Mouse (Mus musculus) bone marrow macrophage, adult 2 months (primary cell): ENCODE results near the gene Stac2. TPM values are rescaled to one million over a fixed set of nuclear protein-coding genes. Genes with fewer than 3 reads are reported as not detected.

ENCODE experiments used
- H3K27ac ChIP-seq: 2 replicates; pipeline ENCODE4 v1.5.1; 2012; ENCODE audit warnings: low read depth, low read length; ENCODE audit not compliant: insufficient read depth
- H3K4me1 ChIP-seq: 2 replicates; pipeline ENCODE4 v1.6.1; 2012; ENCODE audit warnings: low read length; ENCODE audit not compliant: control insufficient read depth, insufficient read depth
- H3K4me3 ChIP-seq: 2 replicates; pipeline ENCODE4 v1.5.1; 2012; ENCODE audit warnings: mild to moderate bottlenecking, low read length, moderate library complexity; ENCODE audit not compliant: insufficient read depth
- CTCF ChIP-seq: IDR thresholded peaks from 2 replicates; pipeline ENCODE4 v1.5.1; 2012; ENCODE audit warnings: low read depth, mild to moderate bottlenecking, low read length, moderate library complexity
- POLR2A ChIP-seq: IDR thresholded peaks from 2 replicates; pipeline ENCODE4 v1.6.1; 2012; ENCODE audit warnings: mild to moderate bottlenecking, low read depth, low read length, borderline replicate concordance
- polyA plus RNA-seq: library from polyadenylated mRNA; stranded (reverse); fragments of >200 nt; gene quantifications from 2 replicates; pipeline ENCODE4 v1.2.4, GENCODE M21; 2012; ENCODE audit not compliant: missing spikeins, insufficient read depth, insufficient read length

The Stac2 gene
- polyA plus RNA-seq, 1 experiment: 4.3 TPM

DNA sequence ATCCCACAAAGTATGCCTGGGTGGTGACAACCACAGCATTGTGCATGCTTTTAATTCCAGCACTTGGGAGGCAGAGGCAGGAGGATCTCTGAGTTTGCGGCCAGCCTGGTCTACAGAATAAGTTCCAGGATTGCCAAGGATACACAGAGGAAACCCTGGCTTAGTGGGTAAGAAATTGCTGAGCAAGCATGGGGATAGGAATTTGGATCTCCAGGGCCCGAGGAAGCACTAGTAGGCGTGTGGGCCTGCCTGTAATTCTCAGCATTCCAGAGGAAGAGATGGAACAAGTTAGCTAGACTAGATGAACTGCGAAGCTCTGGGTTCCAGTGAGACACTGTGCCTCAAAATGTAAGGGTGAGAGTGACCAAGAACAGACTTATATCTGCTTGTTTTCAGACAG is 20.2 kb upstream of the Stac2 start:
- no peak overlapping the region for H3K4me3 ChIP-seq
- TF ChIP-seq POLR2A (no peak), CTCF (no peak)
- H3K27ac ChIP-seq: no peak overlapping the region
- H3K4me1 ChIP-seq: no peaks in the 10 kb centered on the region

DNA sequence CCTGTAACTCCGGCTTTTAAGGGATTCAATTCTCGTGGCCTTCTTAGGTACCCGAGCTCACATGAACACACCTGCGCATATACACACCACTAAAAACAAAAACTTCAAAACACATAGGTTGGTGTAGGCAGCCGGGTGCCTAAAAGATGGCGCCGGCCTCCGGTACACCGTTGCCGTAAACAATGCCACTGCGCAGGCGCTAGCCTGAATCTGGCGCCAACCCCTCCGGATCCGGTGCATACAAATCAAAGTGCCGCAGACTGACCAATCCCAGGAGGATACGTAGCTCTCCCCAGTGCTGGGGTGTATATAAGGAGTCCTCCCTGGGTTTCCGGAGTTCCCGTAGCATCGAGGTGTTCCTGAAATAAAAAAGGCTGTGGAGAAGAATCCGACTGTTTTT is 14.0 kb upstream of the Stac2 start:
- TF ChIP-seq CTCF (no peak), POLR2A (no peak)
- H3K27ac ChIP-seq: no peak overlapping the region
- no peak overlapping the region for H3K4me3 ChIP-seq
- H3K4me1 ChIP-seq: peaks cover 5% of the 10 kb centered on the region

DNA sequence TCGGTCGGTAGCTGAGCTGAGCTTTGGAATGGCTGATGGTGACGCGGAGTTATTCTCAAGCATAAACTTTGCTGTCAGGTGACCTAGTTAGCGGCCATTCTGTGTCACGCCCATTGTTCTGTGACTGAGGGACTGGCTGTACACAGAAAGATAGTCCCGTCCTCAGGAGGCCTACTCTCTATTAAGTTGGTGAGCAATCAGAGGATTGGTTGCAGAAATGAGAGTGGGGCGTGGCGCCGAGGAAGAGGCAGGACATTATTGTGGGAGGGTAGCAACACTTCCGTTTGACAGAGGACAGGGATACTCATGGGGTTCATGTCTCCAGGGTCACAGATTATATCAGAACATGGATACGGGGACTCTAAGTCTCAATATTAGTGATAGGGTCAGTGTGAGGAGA is 12.9 kb upstream of the Stac2 start:
- no peak for TF ChIP-seq POLR2A
- no peak for TF ChIP-seq CTCF
- Histone ChIP-seq H3K4me3 (no peak overlapping the region), H3K27ac (no peak overlapping the region), H3K4me1 (peaks cover 10% of the 10 kb centered on the region)

DNA sequence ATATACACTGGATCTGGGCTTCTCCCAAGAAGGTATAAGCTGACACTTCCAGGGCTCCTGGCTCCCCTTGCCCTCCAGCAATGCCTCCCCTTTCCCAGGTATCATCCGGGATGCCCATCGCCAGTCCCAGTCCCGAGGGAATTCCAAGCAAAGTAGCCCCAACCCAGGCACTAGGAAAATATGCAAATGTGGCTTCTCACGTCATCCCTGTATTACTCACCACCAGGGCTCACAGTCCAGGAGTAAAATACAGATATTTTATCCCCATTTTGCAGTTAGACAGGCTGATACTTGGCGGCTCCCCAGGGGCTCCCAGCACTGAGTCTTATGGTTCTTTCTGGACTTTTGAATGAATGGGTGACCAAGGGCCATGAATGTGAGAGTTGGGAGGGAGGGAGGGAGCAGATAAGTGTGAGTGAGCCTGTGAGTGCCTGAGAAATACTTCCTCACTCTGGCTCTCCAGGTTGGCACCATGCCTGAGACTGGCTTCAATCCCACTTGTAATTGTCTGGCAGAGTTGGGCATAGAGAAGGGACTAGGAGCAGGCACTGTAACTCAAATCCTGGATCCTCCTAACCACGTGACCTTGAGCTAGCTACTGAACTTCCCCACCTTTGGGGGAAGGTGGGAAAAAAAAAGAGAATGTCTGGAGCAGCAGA is 8.8 kb upstream of the Stac2 start:
- no peak overlapping the region for H3K27ac ChIP-seq
- TF ChIP-seq POLR2A (no peak), CTCF (no peak)

DNA sequence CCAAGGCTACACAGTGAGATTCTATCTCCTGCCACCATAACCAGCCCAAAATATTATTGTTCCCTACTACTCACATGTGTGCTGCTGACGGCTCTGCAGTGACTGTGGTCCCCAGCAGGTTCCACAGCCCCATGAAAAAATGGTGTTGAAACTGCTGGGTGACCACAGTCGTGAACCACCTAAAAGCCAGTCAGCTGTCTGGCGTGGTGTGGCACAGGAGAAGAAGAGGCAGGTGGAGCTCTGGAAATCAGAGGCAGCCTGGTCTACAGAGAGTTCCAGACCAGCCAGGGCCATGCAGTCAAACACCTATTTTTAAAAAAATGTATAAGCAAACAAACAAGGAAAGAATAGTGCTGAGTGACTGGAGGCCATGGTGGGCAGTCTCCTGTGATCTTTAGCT is 8.2 kb upstream of the Stac2 start:
- H3K4me1 ChIP-seq: peaks cover 22% of the 10 kb centered on the region
- H3K27ac ChIP-seq: no peak overlapping the region
- no peak overlapping the region for H3K4me3 ChIP-seq
- no peak for TF ChIP-seq POLR2A
- no peak for TF ChIP-seq CTCF

More for the DNA sequence above, 8.8 kb upstream of the Stac2 start:
- peaks cover 20% of the 10 kb centered on the region for H3K4me1 ChIP-seq
- H3K4me3 ChIP-seq: no peak overlapping the region

DNA sequence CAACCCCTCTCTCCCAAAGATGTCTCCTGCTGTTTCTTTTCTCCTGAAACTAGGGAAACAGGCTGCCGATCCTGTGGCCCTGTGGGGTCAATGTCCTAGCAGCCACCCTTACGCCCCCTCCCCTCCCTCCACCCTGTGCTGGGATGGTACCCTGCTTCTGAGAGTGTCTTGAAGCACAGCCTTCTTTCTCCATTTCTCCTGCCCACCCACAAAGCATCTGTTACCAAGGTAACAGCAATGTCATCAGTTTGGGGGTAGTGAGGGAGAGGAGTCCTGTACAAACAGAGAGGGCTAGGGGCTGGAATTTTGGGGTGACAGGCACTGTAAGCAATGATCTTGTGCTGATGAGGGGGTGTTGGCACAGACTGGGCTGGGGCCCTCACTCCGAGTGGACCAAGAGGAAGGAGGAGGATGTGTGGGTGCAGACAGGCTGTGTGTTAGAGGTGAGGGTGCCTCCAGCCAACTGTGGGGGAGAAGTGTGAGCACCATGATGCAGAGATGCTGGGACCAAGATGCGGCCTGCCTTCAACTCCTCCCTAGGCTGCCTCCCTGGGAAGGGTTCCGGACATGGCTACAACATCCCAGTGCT is 6.9 kb upstream of the Stac2 start:
- Histone ChIP-seq H3K27ac (no peak overlapping the region), H3K4me1 (peaks cover 22% of the 10 kb centered on the region), H3K4me3 (no peak overlapping the region)
- no peak for TF ChIP-seq POLR2A
- TF ChIP-seq CTCF: no peak

DNA sequence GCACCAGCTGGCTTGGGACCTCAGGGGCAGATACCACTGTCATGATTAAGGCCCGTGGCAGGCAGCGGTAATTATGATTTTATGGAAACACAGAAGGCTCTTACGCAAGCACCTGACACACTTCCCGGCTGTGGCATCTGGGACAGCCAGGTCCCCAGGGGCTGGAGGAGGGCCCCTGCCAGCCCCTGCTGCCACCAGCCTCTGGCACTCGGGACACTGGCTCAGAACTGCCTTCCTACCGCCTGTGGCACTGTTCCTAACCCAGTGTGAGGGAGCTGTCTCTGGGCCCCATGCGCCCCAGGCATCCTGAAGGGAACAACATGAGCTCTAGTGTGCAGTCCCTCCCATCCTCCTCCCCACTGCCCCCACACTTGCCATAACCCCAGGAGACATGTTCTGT is 6.4 kb upstream of the Stac2 start:
- H3K4me3 ChIP-seq: no peak overlapping the region
- no peak for TF ChIP-seq POLR2A
- no peak for TF ChIP-seq CTCF

DNA sequence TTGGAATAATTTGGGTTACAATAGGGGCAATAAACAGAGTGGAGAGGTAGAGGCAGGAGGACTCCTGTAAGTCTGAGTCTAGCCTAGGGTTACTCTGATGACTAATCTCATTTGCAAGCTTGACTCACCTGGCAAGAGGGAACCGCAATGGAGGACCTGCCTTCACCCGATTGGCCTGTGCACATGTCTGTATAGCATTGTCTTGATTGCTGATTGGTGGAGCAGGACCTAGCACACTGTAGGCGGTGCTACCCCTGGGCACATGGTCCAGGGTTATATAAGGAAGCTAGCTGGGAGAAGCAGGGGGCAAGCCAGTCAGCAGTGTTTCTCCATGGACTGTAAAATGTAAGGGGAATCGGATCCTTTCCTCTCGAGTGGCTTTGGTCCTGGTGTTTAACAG is 4.7 kb upstream of the Stac2 start:
- peaks cover 20% of the 10 kb centered on the region for H3K4me1 ChIP-seq
- TF ChIP-seq CTCF: no peak
- TF ChIP-seq POLR2A: no peak
- H3K27ac ChIP-seq: no peak overlapping the region

More for the DNA sequence above, 6.4 kb upstream of the Stac2 start:
- peaks cover 22% of the 10 kb centered on the region for H3K4me1 ChIP-seq
- H3K27ac ChIP-seq: no peak overlapping the region

DNA sequence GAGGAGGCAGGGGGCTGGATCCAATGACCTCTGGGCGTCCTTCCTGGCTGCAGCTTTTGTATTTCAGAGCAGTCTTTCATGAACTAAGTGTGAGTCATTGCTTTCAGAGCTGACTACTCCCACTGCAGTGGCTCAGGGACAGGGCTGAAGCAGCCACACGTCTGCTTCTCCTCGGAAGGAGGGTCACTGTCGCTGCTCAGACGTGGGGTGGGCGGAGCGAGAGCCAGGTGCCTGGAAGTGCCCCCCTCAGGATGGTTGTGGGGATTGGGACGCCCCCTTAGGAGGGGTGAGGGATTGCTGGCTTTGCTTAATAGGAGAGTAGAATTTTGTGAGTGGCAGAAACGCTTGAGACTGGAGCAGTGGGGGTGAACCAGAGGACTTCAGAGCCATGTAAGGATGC is 4.2 kb upstream of the Stac2 start:
- no peak for TF ChIP-seq POLR2A
- no peak for TF ChIP-seq CTCF
- peaks cover 20% of the 10 kb centered on the region for H3K4me1 ChIP-seq
- no peak overlapping the region for H3K4me3 ChIP-seq
- H3K27ac ChIP-seq: no peak overlapping the region

More for the DNA sequence above, 4.7 kb upstream of the Stac2 start:
- no peak overlapping the region for H3K4me3 ChIP-seq

DNA sequence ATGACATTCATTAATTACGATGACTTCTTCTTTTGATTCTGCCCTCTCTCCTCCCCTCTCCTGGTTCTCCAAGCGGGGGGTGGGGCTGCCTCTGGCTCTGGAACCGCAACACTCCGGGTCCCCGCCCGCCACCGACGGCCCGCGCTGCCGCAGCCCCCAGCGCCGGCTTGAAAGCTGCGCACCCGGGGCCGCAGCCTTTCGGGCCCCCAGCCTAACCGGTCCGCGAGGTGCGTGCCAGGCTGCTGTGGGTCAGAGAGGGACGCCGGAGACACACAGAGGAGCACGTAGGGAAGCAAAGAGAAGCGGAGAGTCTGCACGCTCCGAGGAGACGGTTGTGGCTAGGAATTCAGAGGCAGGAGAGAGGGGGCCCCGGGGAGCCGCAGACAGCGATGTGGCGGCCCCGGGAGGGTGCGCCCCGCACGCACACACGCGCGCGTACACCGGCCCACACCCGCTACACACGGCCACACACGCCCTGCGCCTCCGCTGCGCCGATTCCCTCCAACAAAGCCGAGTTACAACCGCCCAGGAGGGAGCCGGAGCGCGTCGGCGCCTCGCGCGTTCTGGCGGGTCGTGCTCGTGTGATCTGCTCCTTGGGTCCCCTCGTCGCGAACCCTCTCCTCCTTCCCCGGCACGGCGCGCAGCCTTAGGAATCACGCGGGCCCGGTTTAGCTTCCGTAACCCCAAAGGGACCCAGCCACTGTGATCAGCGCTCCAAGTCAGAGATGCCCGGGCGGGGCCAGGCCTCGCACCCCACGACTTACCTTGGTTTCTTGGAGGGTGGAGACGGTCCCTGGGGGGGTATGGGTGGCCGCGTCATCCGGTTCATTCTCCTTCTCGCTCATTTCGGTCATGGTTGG is 903 bp downstream of the Stac2 start:
- peak overlapping the region; percentile 63 for H3K4me3 ChIP-seq
- peaks cover 27% of the 10 kb centered on the region for H3K4me1 ChIP-seq
- TF ChIP-seq CTCF (no peak), POLR2A (no peak)
- peak overlapping the region; percentile 50 for H3K27ac ChIP-seq
